Mouse (Mus musculus) forelimb bud, embryonic 11.5 days (tissue): Measurements from ENCODE around the gene Barx2.

Experiments used
- DNase-seq: peaks from one replicate; pipeline ENCODE4 v3.0.0-alpha.2; 2012; ENCODE audit warnings: low read depth, low spot score

Barx2 gene

DNA sequence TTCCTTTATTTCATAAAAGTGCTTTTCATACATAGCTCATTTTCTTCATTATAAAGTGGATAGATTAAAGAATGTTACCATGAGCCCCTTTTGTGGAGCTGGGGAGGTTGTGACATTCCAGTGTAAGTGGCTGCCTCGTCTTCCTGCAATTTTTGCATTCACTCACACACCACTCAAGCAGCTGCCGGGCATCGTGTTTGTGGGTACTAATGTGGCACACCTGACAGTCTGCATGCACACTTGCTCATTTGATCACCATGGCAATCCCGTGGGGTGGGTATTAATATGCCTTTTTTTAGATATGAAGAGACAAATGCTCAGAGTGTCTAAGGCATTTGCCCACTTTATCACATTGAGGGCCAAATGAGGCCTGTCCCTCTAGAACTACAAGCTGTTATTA lies 24.9 kb downstream of the Barx2 start:
- DNase-seq, result no peak

GRCm38 (mm10) chr9:31886258-31886657 lies 27.0 kb downstream of the Barx2 start:
- DNase-seq, result no peak

GRCm38 (mm10) chr9:31882376-31882775 lies 30.9 kb downstream of the Barx2 start:
- no peak for DNase-seq

GRCm38 (mm10) chr9:31875556-31875955 lies 37.7 kb downstream of the Barx2 start:
- DNase-seq, result no peak

GRCm38 (mm10) chr9:31874236-31874635 lies 39.0 kb downstream of the Barx2 start:
- DNase-seq, result no peak

- DNase-seq, result no peak
These were observed 41.9 kb downstream of the Barx2 start for GRCm38 (mm10) chr9:31871410-31871809.

GRCm38 (mm10) chr9:31868823-31869460 lies 44.3 kb downstream of the Barx2 start:
- no peak for DNase-seq

DNA sequence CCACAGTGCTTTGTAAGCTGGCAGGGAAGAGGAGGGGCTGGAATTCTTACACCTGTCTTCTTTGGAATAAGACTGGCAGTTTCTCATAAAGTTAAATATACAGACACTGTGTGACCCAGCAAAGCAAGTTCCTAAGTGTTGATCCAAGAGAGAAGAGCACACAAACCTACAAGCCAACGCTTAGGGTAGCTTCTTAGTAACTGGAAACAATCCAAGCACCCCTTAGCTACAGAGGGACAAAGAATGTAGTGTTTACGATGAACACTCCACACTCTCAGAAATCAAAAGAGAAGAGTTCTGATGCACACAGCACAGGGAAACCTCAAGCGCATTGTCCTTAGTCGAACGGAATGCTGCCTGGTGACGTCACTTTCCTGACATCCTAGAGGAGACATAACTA lies 49.4 kb downstream of the Barx2 start:
- no peak for DNase-seq

DNA sequence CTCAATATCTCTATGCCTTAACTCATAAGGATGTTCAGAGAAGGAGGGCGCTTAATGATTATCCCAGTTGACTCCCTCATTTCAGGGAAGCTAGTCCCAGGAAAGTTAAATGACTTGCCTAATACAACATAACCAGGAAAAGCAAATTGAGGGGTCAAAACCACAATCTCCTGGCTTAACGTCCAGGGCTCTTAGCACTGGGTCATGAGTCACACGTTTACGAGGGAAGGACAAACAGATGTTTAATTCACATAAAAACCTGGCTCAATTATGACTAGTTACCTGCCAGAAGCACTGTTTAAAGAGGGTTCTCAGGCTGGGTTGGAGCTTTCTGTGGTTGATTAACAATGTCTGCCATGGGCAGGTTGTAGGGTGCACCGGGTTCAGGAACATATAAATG lies 53.8 kb downstream of the Barx2 start:
- no peak for DNase-seq

GRCm38 (mm10) chr9:31858720-31859340 lies 54.4 kb downstream of the Barx2 start:
- DNase-seq, result peak; percentile 49

- DNase-seq, result no peak
These were observed 55.8 kb downstream of the Barx2 start for GRCm38 (mm10) chr9:31857512-31857911.

- no peak for DNase-seq
These were observed 56.8 kb downstream of the Barx2 start for GRCm38 (mm10) chr9:31856437-31856836.

- DNase-seq, result no peak
These were observed 57.6 kb downstream of the Barx2 start for GRCm38 (mm10) chr9:31855668-31856067.

- DNase-seq, result no peak
These were observed 61.6 kb downstream of the Barx2 start for GRCm38 (mm10) chr9:31851710-31852109.

- no peak for DNase-seq
These were observed 62.6 kb downstream of the Barx2 start for GRCm38 (mm10) chr9:31850706-31851105.

DNA sequence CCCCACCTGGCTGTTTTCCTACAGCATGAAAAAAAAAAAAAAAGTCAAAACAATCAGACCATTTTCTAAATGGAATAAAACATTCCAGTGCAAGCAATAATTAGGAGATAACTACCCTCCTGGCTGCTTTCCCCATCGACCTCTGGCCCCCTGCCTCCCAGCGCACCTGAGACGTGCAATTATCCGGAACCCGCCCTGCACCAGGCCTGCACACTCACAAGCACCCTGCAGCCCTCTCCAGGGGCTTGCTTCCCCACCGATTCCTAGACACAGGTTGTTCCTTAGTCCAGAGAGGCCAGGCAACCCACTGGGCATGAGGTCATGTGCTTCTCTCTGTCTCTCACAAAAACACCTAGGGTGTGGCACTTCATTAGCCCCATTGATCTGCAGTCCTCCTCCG lies 63.9 kb downstream of the Barx2 start:
- no peak for DNase-seq

- DNase-seq, result no peak
These were observed 68.6 kb downstream of the Barx2 start for GRCm38 (mm10) chr9:31844614-31845013.

- no peak for DNase-seq
These were observed 72.0 kb downstream of the Barx2 start for GRCm38 (mm10) chr9:31841108-31841815.

- no peak for DNase-seq
These were observed 72.7 kb downstream of the Barx2 start for GRCm38 (mm10) chr9:31840571-31840970.

- no peak for DNase-seq
These were observed 73.2 kb downstream of the Barx2 start for GRCm38 (mm10) chr9:31840037-31840436.

GRCm38 (mm10) chr9:31839106-31840027 lies 73.9 kb downstream of the Barx2 start:
- no peak for DNase-seq

- DNase-seq, result no peak
These were observed 75.2 kb downstream of the Barx2 start for GRCm38 (mm10) chr9:31838047-31838446.
